Mouse (Mus musculus) hindbrain, embryonic 10.5 days (tissue): ENCODE measurements around the gene Hcrtr1. TPM values are rescaled to one million over a fixed set of nuclear protein-coding genes. Genes with fewer than 3 reads are reported as not detected.

Source experiments
- polyA plus RNA-seq: library from polyadenylated mRNA; unstranded; fragments of >200 nt; fragmentation: Nextera tagmentation; extraction: Ambion mirVana; gene quantifications from 2 replicates; pipeline ENCODE4 v1.2.1, GENCODE M21; 2016

Hcrtr1 gene
- polyA plus RNA-seq, 1 experiment from 2014 or later = 0.85 TPM

Other genes starting within 250 kb of the Hcrtr1 start
- 0.05 TPM in 1 of 2 replicates, not detected in the other for gene Spocd1, start 210.1 kb downstream of the Hcrtr1 start, polyA plus RNA-seq
- gene Adgrb2, start 154.5 kb downstream of the Hcrtr1 start, polyA plus RNA-seq = 2.0 and 3.1 TPM in 2 replicates
- 7.2 and 8.7 TPM in 2 replicates for gene Col16a1, start 91.5 kb downstream of the Hcrtr1 start, polyA plus RNA-seq
- gene Pef1, start 36.8 kb downstream of the Hcrtr1 start, polyA plus RNA-seq = 76.3 and 83.5 TPM in 2 replicates
- 11.6 and 15.1 TPM in 2 replicates for gene Tinagl1, start 35.8 kb upstream of the Hcrtr1 start, polyA plus RNA-seq
- 0.84 TPM in 1 of 2 replicates, not detected in the other for gene Gm853, start 83.0 kb upstream of the Hcrtr1 start, polyA plus RNA-seq
- gene Serinc2, start 139.8 kb upstream of the Hcrtr1 start, polyA plus RNA-seq = 53.1 and 65.7 TPM in 2 replicates
- 12.3 and 33.1 TPM in 2 replicates for gene Fabp3, start 169.2 kb upstream of the Hcrtr1 start, polyA plus RNA-seq
- gene Gm10570, start 169.3 kb upstream of the Hcrtr1 start, polyA plus RNA-seq = not detected in 2 replicates
- gene Zcchc17, start 220.6 kb upstream of the Hcrtr1 start, polyA plus RNA-seq = 70.6 and 70.8 TPM in 2 replicates
- 204 and 221 TPM in 2 replicates for gene Snrnp40, start 220.8 kb upstream of the Hcrtr1 start, polyA plus RNA-seq